Mouse (Mus musculus): ENCODE results near the gene Iqschfp.

Iqschfp gene

GRCm38 (mm10) chr3:68202162-68202902, 310.3 kb downstream of the Iqschfp start:
- no peak for DNase-seq (ENCODE audit: inconsistent age in 2 of 2, low spot score in 1 of 2)

GRCm38 (mm10) chr3:68203934-68204467, 312.0 kb downstream of the Iqschfp start:
- no peak for DNase-seq (ENCODE audit: inconsistent age in 2 of 2, low spot score in 1 of 2)

DNA sequence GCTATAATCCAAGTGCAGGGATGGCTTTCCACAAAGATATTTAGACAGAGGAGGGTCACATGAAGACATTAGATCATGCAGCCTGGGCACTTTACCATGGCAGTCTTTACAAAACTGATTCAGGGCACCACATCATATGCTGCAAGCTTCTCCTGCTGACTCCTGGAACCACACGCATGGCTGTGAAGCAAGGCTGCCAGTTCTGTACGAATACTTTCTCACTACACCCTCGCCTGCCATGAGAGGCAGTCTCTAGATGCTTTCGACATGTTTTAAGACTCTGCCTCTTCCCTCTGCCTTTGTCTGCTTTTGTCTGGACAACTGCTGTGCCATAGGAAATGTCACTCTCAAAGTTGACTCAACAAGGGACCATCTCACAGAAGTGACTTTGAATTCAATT, 318.4 kb downstream of the Iqschfp start:
- no peak for DNase-seq (ENCODE audit: inconsistent age in 2 of 2, low spot score in 1 of 2)

DNA sequence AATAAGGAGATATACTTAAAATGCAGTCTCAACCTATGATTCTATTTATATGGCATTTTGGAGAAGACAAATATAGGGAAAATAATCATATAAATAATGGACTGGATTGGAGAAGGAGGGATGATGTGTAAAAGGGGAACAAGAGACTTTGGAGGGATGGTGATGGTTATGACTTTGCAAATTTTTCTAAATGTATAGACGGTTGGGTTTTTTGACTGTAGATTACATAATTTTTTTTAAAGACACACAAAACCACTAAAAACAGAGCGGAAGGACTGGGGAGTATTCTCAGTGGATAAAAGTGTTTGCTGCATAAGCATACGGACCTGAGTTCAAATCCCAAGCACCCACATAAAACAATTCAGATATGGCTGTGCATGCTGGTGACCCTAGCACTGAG, 329.4 kb downstream of the Iqschfp start:
- no peak for DNase-seq (ENCODE audit: inconsistent age in 2 of 2, low spot score in 1 of 2)

DNA sequence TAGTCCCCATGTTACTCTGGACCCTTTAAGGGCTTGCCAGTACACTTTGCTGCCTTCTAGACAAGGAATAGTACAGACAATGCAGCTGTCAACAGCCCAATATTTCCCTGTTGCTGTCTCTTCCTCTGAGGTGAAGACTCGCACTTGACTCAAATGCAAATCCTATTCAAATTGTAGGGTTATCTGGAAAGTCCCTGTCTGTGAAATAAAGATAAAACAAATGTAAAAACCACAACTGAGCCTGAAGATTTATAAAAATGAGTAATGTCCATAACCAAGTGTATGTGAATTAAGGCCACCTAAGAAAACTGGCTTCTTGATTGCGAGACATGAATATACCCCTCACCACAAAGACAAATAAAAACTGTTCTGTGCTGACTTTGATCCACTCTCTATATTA, 347.9 kb downstream of the Iqschfp start:
- no peak for DNase-seq (ENCODE audit: inconsistent age in 2 of 2, low spot score in 1 of 2)

DNA sequence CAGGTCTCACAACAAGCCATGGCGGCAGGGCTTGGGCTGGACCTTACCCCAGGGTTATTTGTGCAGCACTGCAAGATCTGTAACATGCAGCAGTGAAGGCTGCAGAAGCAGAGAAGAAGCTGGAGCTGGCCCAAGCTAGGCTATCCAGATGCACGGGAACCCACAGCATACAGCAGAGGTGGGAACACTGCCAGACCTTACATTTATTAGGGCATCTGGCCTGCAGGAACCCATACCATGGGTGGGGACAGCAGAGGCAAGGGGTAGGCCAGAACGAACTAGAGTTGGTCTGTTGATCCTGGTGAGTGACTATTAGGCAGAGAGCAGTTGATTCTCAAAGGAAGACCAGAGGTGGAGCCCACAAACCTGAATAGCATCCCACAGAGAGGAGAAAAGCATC, 351.2 kb downstream of the Iqschfp start:
- DNase-seq (ENCODE audit: inconsistent age in 2 of 2, low spot score in 1 of 2): no peak

DNA sequence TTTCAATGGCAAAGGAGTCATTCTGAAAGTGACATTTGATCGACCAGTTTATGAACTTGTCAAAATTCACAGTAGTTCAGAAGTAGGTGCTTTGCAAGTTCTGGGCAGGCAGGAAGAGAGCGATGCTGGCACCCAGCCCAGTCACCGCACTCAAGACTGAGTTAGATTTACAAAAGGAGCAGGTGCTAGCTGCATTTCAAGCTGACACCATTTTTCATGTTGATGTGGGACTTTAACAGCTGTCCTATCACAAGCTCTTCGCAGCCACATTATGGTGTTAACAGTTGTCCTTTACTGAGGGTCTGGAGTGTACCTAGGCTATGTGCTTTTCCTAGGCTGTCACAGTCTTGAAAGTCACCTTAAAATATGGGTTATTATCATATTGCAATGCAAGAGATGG, 354.1 kb downstream of the Iqschfp start:
- no peak for DNase-seq (ENCODE audit: inconsistent age in 2 of 2, low spot score in 1 of 2)

- no peak for DNase-seq (ENCODE audit: inconsistent age in 2 of 2, low spot score in 1 of 2)
These were observed 358.6 kb downstream of the Iqschfp start for GRCm38 (mm10) chr3:68250589-68250988.

GRCm38 (mm10) chr3:68252335-68252734, 360.3 kb downstream of the Iqschfp start:
- DNase-seq (ENCODE audit: inconsistent age in 2 of 2, low spot score in 1 of 2): no peak

- no peak for DNase-seq (ENCODE audit: inconsistent age in 2 of 2, low spot score in 1 of 2)
These were observed 370.3 kb downstream of the Iqschfp start for GRCm38 (mm10) chr3:68262304-68262703.

DNA sequence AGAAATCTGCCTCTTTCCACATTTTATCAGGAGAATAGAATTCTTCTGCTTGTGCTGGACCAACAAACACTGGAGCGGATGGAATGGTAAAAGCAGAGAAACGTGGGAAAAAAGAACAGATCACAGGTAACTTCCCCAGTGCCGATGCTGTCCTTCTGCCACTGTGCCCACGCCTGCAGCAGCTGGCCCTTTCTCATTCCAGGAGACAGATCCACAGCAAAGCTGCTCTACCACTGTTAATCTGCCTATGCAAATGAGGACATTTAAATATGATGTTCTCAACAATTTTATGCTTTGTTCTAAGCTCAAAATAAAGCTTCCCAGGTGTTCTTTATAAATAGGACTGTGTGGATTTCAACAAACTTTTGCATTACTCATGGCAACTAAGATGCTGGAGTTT, 375.9 kb downstream of the Iqschfp start:
- DNase-seq (ENCODE audit: inconsistent age in 2 of 2, low spot score in 1 of 2): no peak

- DNase-seq (ENCODE audit: inconsistent age in 2 of 2, low spot score in 1 of 2): no peak
These were observed 377.2 kb downstream of the Iqschfp start for GRCm38 (mm10) chr3:68269251-68269650.

DNA sequence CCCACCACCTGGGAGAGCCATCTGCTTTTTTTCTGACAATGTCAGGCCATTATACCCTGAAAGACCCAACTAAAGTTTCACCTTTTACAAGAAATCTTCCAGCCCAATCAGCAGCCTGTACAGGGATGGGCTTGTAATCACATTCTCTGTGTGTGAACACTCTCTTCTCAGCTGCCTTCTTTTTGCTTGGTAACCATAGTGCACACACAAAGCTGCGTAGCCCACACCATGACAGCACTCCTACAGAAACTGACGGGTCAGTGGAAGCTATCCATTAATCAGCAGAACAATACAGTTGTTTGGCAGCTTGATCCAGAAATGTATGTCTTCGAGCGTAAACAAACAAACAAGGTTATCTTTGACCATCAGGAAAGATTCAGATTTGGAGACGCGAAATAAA, 378.2 kb downstream of the Iqschfp start:
- DNase-seq (ENCODE audit: inconsistent age in 2 of 2, low spot score in 1 of 2): no peak

- DNase-seq (ENCODE audit: inconsistent age in 2 of 2, low spot score in 1 of 2): no peak
These were observed 379.4 kb downstream of the Iqschfp start for GRCm38 (mm10) chr3:68271457-68271856.

DNA sequence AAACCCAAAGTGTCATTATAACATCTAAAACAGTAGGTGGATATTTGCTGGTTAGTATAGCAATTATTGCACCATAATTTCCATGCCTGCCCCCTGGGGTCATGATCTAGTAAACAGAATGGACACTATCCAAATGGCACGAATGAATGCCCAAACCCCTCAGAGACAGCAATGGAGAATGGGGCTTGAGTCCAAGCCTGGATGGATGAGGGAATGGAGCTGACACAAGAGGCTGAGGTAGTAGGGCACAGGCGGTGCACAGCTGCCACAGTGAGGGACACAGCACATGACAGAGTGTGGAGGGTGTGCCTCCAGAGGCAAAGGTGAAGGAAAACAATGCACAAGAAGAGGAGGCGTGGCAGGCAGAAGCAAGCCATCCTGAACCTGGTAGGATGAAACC, 379.8 kb downstream of the Iqschfp start:
- no peak for DNase-seq (ENCODE audit: inconsistent age in 2 of 2, low spot score in 1 of 2)

- no peak for DNase-seq (ENCODE audit: inconsistent age in 2 of 2, low spot score in 1 of 2)
These were observed 391.0 kb downstream of the Iqschfp start for GRCm38 (mm10) chr3:68282844-68283594.

GRCm38 (mm10) chr3:68283595-68283991, 391.6 kb downstream of the Iqschfp start:
- no peak for DNase-seq (ENCODE audit: inconsistent age in 2 of 2, low spot score in 1 of 2)

GRCm38 (mm10) chr3:68284500-68284899, 392.5 kb downstream of the Iqschfp start:
- DNase-seq (ENCODE audit: inconsistent age in 2 of 2, low spot score in 1 of 2): no peak

GRCm38 (mm10) chr3:68296752-68297151, 404.7 kb downstream of the Iqschfp start:
- DNase-seq (ENCODE audit: inconsistent age in 2 of 2, low spot score in 1 of 2): no peak

DNA sequence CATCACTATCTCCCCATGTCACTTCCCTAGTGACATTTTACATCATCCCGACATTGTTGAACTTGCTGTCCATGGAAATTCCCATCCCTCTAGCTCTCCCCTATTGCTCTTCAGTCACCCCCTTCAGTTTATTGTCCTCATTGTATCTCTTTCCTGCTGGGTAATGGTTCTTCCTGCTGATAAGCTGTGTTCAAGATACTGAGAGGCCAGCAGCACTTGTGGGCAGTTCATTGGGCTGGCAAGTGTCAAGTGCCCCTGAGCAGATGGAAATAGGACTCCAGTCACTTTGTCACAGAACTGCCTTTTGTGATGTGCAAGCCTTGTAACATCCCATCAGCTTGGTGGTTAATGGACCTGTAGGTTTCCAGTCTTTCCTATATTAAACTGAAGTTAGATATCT, 413.6 kb downstream of the Iqschfp start:
- no peak for DNase-seq (ENCODE audit: inconsistent age in 2 of 2, low spot score in 1 of 2)

GRCm38 (mm10) chr3:68306726-68307125, 414.7 kb downstream of the Iqschfp start:
- no peak for DNase-seq (ENCODE audit: inconsistent age in 2 of 2, low spot score in 1 of 2)

GRCm38 (mm10) chr3:68325575-68325974, 433.5 kb downstream of the Iqschfp start:
- DNase-seq (ENCODE audit: inconsistent age in 2 of 2, low spot score in 1 of 2): no peak
